Mouse (Mus musculus): Measurements from ENCODE around the gene Cyp21a1.

GRCm38 (mm10) chr17:34807176-34807575, 2.8 kb upstream of the Cyp21a1 start:
- TF ChIP-seq EP300 (IDR thresholded peaks at IDR 0.05; ENCODE audit: low read depth), result no peak
- no peak for TF ChIP-seq CTCF (IDR thresholded peaks at IDR 0.05; ENCODE audit: low read depth)

Data from liver, embryonic 14.5 days (tissue).